Mouse (Mus musculus) hindbrain, embryonic 14.5 days (tissue): ENCODE data around the gene Rpp25l. TPM values are rescaled to one million over a fixed set of nuclear protein-coding genes. Genes with fewer than 3 reads are reported as not detected.

Experiments used
- ATAC-seq: fragments of 200-750 bp; cut with Nextera tagmentation; 2 replicates; pipeline ENCODE4 v1.8.0; 2017; ENCODE audit warnings: moderate number of reproducible peaks, mild to moderate bottlenecking, moderate TSS enrichment, moderate library complexity; ENCODE audit not compliant: low FRiP score
- DNase-seq: peaks from one replicate; pipeline ENCODE4 v3.0.0-alpha.2; 2015; ENCODE audit warnings: low spot score
- H3K27ac ChIP-seq: fragments of 300-500 bp; sonication (generic); 2 replicates; pipeline ENCODE4 v1.5.1; 2014; ENCODE audit warnings: mild to moderate bottlenecking, moderate library complexity
- H3K27me3 ChIP-seq: fragments of 300-500 bp; sonication (generic); 2 replicates; pipeline ENCODE4 v1.6.1; 2014; ENCODE audit warnings: mild to moderate bottlenecking, low read length, mixed read lengths; ENCODE audit not compliant: control insufficient read depth, insufficient read depth
- H3K36me3 ChIP-seq: fragments of 300-500 bp; sonication (generic); replicated peaks from 2 replicates; pipeline ENCODE4 v1.6.1; 2014; ENCODE audit not compliant: control insufficient read depth, insufficient read depth
- H3K4me1 ChIP-seq: fragments of 300-500 bp; sonication (generic); replicated peaks from 2 replicates; pipeline ENCODE4 v1.6.1; 2014; ENCODE audit warnings: antibody characterized with exemption, low read length, mixed read lengths; ENCODE audit not compliant: control insufficient read depth, insufficient read depth
- H3K4me2 ChIP-seq: fragments of 300-500 bp; sonication (generic); replicated peaks from 2 replicates; pipeline ENCODE4 v1.6.1; 2014; ENCODE audit warnings: mild to moderate bottlenecking, moderate library complexity
- H3K4me3 ChIP-seq: fragments of 300-500 bp; sonication (generic); replicated peaks from 2 replicates; pipeline ENCODE4 v1.5.1; 2014; ENCODE audit warnings: mild to moderate bottlenecking, low read length
- H3K9ac ChIP-seq: fragments of 300-500 bp; sonication (generic); 2 replicates; pipeline ENCODE4 v1.6.1; 2014
- H3K9me3 ChIP-seq: fragments of 300-500 bp; sonication (generic); 2 replicates; pipeline ENCODE4 v1.6.1; 2016; ENCODE audit warnings: low read length; ENCODE audit not compliant: control insufficient read depth
- WGBS: fragments of 180-500 bp; shearing (Covaris S2); extraction: QIAGEN DNeasy Blood & Tissue Kit; methylation state at CpG from one replicate; pipeline ENCODE4 v1.1.7; 2014; 5-methylcytosine and 5-hydroxymethylcytosine counted together
- polyA plus RNA-seq: library from polyadenylated mRNA; unstranded; fragments of >200 nt; fragmentation: Nextera tagmentation; extraction: Ambion mirVana; gene quantifications from 2 replicates; pipeline ENCODE4 v1.2.1, GENCODE M21; 2014

Gene Rpp25l
- polyA plus RNA-seq, 1 experiment from 2014 or later: 57.5 TPM

- H3K4me2 ChIP-seq: peak overlapping the region; percentile 80
- peak overlapping the region; percentile 66 for H3K9ac ChIP-seq
- peak overlapping the region; percentile 77 for H3K27ac ChIP-seq
- peaks cover 13% of the 10 kb centered on the region for H3K4me1 ChIP-seq
- peaks cover 14% of the 10 kb centered on the region for H3K36me3 ChIP-seq
- H3K9me3 ChIP-seq: no peaks in the 10 kb centered on the region
- DNase-seq: peak; percentile 53
- no peaks in the 10 kb centered on the region for H3K27me3 ChIP-seq
- ATAC-seq: peak; percentile 83
- 1% methylated on average over 48 of the region's 48 CpGs for WGBS
- peak overlapping the region; percentile 51 for H3K4me3 ChIP-seq
Observed at GRCm38 (mm10) chr4:41740380-41741157, 27.2 kb upstream of the Rpp25l start.

- WGBS: 98% methylated on average over 13 of the region's 13 CpGs
- DNase-seq (no peak), ATAC-seq (no peak)
- Histone ChIP-seq H3K4me1 (peaks cover 13% of the 10 kb centered on the region), H3K27ac (no peak overlapping the region), H3K9me3 (no peaks in the 10 kb centered on the region), H3K36me3 (peaks cover 14% of the 10 kb centered on the region), H3K9ac (no peak overlapping the region), H3K4me3 (no peak overlapping the region), H3K4me2 (0 out of 2 replicates have a peak overlapping the region, but pooled peaks have one; percentile 80), H3K27me3 (no peaks in the 10 kb centered on the region)
Observed at GRCm38 (mm10) chr4:41739260-41739659, 25.9 kb upstream of the Rpp25l start.

- no peak overlapping the region for H3K4me2 ChIP-seq
- DNase-seq (no peak), ATAC-seq (no peak)
- H3K4me1 ChIP-seq: peaks cover 13% of the 10 kb centered on the region
- no peak overlapping the region for H3K27ac ChIP-seq
- no peak overlapping the region for H3K4me3 ChIP-seq
- no peak overlapping the region for H3K9ac ChIP-seq
- peaks cover 14% of the 10 kb centered on the region for H3K36me3 ChIP-seq
- peaks cover 4% of the 10 kb centered on the region; the same call in 1 of the 2 replicates for H3K27me3 ChIP-seq
- WGBS: 77% methylated on average over 1 of the region's 1 CpGs
- no peaks in the 10 kb centered on the region for H3K9me3 ChIP-seq
Observed at GRCm38 (mm10) chr4:41738256-41738603, 24.9 kb upstream of the Rpp25l start.

- H3K9ac ChIP-seq: no peak overlapping the region
- peaks cover 14% of the 10 kb centered on the region for H3K36me3 ChIP-seq
- peaks cover 13% of the 10 kb centered on the region for H3K4me1 ChIP-seq
- H3K27ac ChIP-seq: no peak overlapping the region
- H3K4me2 ChIP-seq: no peak overlapping the region
- H3K4me3 ChIP-seq: no peak overlapping the region
- ATAC-seq (peak; percentile 60; the same call in 1 of the 2 replicates), DNase-seq (peak; percentile 80)
- no peaks in the 10 kb centered on the region for H3K9me3 ChIP-seq
- 50% methylated on average over 8 of the region's 8 CpGs for WGBS
- peaks cover 9% of the 10 kb centered on the region for H3K27me3 ChIP-seq
Observed at GRCm38 (mm10) chr4:41737602-41738255, 24.4 kb upstream of the Rpp25l start.

GRCm38 (mm10) chr4:41731052-41731765, 17.9 kb upstream of the Rpp25l start, which contains the start of gene Arid3c:
Arid3c (minus strand) TSS chr4:41731142.
- H3K36me3 ChIP-seq: no peaks in the 10 kb centered on the region
- no peak for ATAC-seq
- H3K9ac ChIP-seq: peak within 1 kb of the TSS; percentile 40
- no peaks in the 10 kb centered on the region for H3K9me3 ChIP-seq
- H3K27ac ChIP-seq: no peak within 1 kb of the TSS
- H3K4me3 ChIP-seq: peak within 1 kb of the TSS; percentile 29
- peaks cover 67% of the 10 kb centered on the region for H3K27me3 ChIP-seq
- WGBS: 1% methylated on average over 50 of the region's 50 CpGs
- DNase-seq: no peak
- H3K4me1 ChIP-seq: peaks cover 18% of the 10 kb centered on the region; the same call in 1 of the 2 replicates
- peak within 1 kb of the TSS; percentile 67 for H3K4me2 ChIP-seq

- Histone ChIP-seq H3K9ac (no peak overlapping the region; the same call in 1 of the 2 replicates), H3K36me3 (no peaks in the 10 kb centered on the region), H3K4me2 (0 out of 2 replicates have a peak overlapping the region, but pooled peaks have one; percentile 42), H3K4me3 (no peak overlapping the region), H3K9me3 (no peaks in the 10 kb centered on the region), H3K27me3 (peaks cover 78% of the 10 kb centered on the region), H3K27ac (peak overlapping the region; percentile 5; the same call in 1 of the 2 replicates), H3K4me1 (peaks cover 29% of the 10 kb centered on the region)
- WGBS: 10% methylated on average over 20 of the region's 20 CpGs
- ATAC-seq (no peak), DNase-seq (no peak)
Observed at GRCm38 (mm10) chr4:41726826-41727621, 13.7 kb upstream of the Rpp25l start.

- H3K27me3 ChIP-seq: peaks cover 42% of the 10 kb centered on the region
- H3K4me1 ChIP-seq: peaks cover 26% of the 10 kb centered on the region
- ATAC-seq: peak; percentile 95
- H3K4me3 ChIP-seq: peak within 1 kb of the TSS; percentile 66
- peak; percentile 96 for DNase-seq
- peaks cover 26% of the 10 kb centered on the region for H3K36me3 ChIP-seq
- H3K27ac ChIP-seq: peak within 1 kb of the TSS; percentile 59
- no peaks in the 10 kb centered on the region for H3K9me3 ChIP-seq
- under 1% methylated on average over 27 of the region's 27 CpGs for WGBS
- peak within 1 kb of the TSS; percentile 84 for H3K9ac ChIP-seq
- peak within 1 kb of the TSS; percentile 84 for H3K4me2 ChIP-seq
Observed at GRCm38 (mm10) chr4:41722918-41723351, 9.6 kb upstream of the Rpp25l start, which contains the start of gene Dctn3. Dctn3 (minus strand) TSS chr4:41723170.

GRCm38 (mm10) chr4:41716834-41717233, 3.5 kb upstream of the Rpp25l start:
- WGBS: 68% methylated on average over 6 of the region's 6 CpGs
- Histone ChIP-seq H3K36me3 (peaks cover 55% of the 10 kb centered on the region), H3K4me1 (peaks cover 24% of the 10 kb centered on the region), H3K27ac (no peak overlapping the region), H3K9ac (no peak overlapping the region), H3K4me2 (no peak overlapping the region), H3K4me3 (no peak overlapping the region), H3K27me3 (no peaks in the 10 kb centered on the region), H3K9me3 (no peaks in the 10 kb centered on the region)
- no peak for DNase-seq
- ATAC-seq: no peak
